Mouse (Mus musculus) cortical plate, adult 2 months (tissue): ENCODE measurements at regions not wholly inside any gene's neighbourhood (a gene's known extent, or its start where the extent isn't known, plus 50 kb on each side); places are given as distances from the start of the nearest gene placed in this dataset.

Source experiments
- CTCF ChIP-seq: fragments of 200-500 bp; IDR thresholded peaks from 2 replicates; pipeline ENCODE4 v1.5.1; 2011; ENCODE audit warnings: mild to moderate bottlenecking, control low read depth, low read length; ENCODE audit not compliant: insufficient read depth; ENCODE audit errors: extremely low read depth
- POLR2A ChIP-seq: fragments of 200-500 bp; IDR thresholded peaks from 2 replicates; pipeline ENCODE4 v1.6.1; 2011; ENCODE audit warnings: mild to moderate bottlenecking, low read length, control low read depth; ENCODE audit not compliant: insufficient read depth; ENCODE audit errors: extremely low read depth

GRCm38 (mm10) chr9:23168149-23168548 lies 54.7 kb upstream of the Bmper start:
- TF ChIP-seq CTCF (no peak), POLR2A (no peak)
